Mouse (Mus musculus) stomach, embryonic 16.5 days (tissue): ENCODE data around the gene Aunip. TPM values are rescaled to one million over a fixed set of nuclear protein-coding genes. Genes with fewer than 3 reads are reported as not detected.

ENCODE experiments used
- ATAC-seq: fragments of 200-750 bp; cut with Nextera tagmentation; 2 replicates; pipeline ENCODE4 v1.8.0; 2017; ENCODE audit warnings: moderate number of reproducible peaks, moderate TSS enrichment; ENCODE audit not compliant: insufficient read depth, low FRiP score
- H3K27ac ChIP-seq: fragments of 300-500 bp; sonication (generic); 2 replicates; pipeline ENCODE4 v1.5.1; 2014; ENCODE audit warnings: low read length
- H3K27me3 ChIP-seq: fragments of 300-500 bp; sonication (generic); 2 replicates; pipeline ENCODE4 v1.6.1; 2014; ENCODE audit warnings: low read length, control low read depth, mixed read lengths; ENCODE audit not compliant: control insufficient read depth, insufficient read depth
- H3K36me3 ChIP-seq: fragments of 300-500 bp; sonication (generic); 2 replicates; pipeline ENCODE4 v1.6.1; 2014; ENCODE audit warnings: low read length; ENCODE audit not compliant: control insufficient read depth, insufficient read depth
- H3K4me1 ChIP-seq: fragments of 300-500 bp; sonication (generic); 2 replicates; pipeline ENCODE4 v1.6.1; 2014; ENCODE audit warnings: low read length, control low read depth, mixed read lengths; ENCODE audit not compliant: control insufficient read depth, insufficient read depth
- H3K4me2 ChIP-seq: fragments of 300-500 bp; sonication (generic); 2 replicates; pipeline ENCODE4 v1.6.1; 2014; ENCODE audit warnings: low read depth, low read length, mixed read lengths
- H3K4me3 ChIP-seq: fragments of 300-500 bp; sonication (generic); replicated peaks from 2 replicates; pipeline ENCODE4 v1.5.1; 2014; ENCODE audit warnings: mild to moderate bottlenecking, low read length
- H3K9ac ChIP-seq: fragments of 300-500 bp; sonication (generic); 2 replicates; pipeline ENCODE4 v1.6.1; 2014; ENCODE audit warnings: low read length
- H3K9me3 ChIP-seq: fragments of 300-500 bp; sonication (generic); replicated peaks from 2 replicates; pipeline ENCODE4 v1.6.1; 2016; ENCODE audit warnings: low read length, control low read depth; ENCODE audit not compliant: control insufficient read depth
- WGBS: fragments of 180-500 bp; shearing (Covaris S2); extraction: QIAGEN DNeasy Blood & Tissue Kit; methylation state at CpG from one replicate; pipeline ENCODE4 v1.1.7; 2014; 5-methylcytosine and 5-hydroxymethylcytosine counted together
- polyA plus RNA-seq: library from polyadenylated mRNA; unstranded; fragments of >200 nt; fragmentation: Nextera tagmentation; extraction: Ambion mirVana; gene quantifications from 2 replicates; pipeline ENCODE4 v1.2.1, GENCODE M21; 2015

Gene Aunip
- polyA plus RNA-seq, 1 experiment from 2014 or later: 11.8 TPM

DNA sequence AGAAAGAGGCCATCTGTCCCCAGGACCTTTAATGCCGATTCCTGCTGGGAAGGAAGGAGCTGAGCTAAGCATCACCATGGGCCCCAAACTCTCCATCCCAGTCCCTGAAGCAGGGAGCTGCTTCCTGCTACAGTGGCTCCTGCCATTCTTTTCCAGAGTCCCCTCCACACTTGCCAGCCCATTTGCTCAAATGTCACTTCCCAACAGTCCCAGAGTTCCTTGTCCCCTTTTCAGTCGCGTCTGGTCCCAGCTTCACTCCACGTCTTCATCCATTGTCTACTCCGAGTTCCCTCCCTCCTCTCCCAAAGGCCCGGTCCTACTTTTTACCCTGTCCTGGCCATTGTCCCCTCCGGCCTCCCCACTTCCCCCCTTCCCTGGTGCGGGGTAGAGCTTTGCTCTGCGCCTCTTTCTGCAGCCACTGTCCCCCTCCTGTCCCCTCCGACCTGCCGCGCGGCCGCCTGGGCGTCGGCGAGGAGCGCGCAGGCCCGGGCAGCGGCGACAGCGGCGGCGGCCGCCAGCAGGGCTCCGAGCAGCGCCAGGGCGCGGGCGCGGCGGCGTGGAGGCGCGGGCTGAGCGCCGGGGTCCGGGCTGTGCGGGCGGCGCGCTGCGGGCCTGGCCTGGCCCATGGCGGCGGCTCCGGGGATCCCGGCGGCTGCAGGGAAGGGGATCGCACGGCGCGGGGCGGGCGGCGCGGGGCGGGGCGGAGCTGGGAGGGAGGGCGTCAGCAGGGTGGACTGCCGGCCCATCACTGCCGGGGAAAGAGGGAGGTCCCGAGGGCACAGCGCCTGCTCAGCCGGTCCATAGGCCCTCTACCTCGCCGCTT is 40.9 kb downstream of the Aunip start, which contains the start of gene Selenon:
Selenon (minus strand) TSS at position 673 of the 823 bp plus-strand sequence.
- peaks cover 11% of the 10 kb centered on the region for H3K9me3 ChIP-seq
- under 1% methylated on average over 62 of the region's 67 CpGs for WGBS
- ATAC-seq: peak; percentile 89

DNA sequence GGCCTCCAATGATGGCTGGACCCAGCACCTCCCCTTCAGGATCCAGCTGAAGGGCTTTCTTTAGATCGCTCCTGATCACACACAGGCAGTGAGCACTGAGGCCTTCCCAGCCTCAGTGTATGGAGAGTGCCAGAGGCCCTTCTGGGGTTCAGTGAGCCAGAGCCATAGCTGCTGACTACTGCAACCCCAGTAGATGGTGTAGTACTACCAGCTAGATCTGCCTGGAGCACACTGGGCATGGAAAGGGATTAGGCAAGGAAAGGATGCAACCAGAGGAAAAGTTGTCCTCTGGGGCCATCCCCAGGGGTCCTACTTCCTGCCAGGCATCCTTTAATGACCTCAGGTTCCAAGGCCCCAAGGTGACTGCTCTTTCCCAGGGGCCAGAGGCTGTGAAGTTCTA is 42.8 kb downstream of the Aunip start:
- ATAC-seq: no peak
- H3K4me2 ChIP-seq: no peak overlapping the region
- WGBS: 89% methylated on average over 1 of the region's 1 CpGs
- H3K9ac ChIP-seq: no peak overlapping the region
- peaks cover 10% of the 10 kb centered on the region for H3K36me3 ChIP-seq
- H3K4me1 ChIP-seq: peaks cover 12% of the 10 kb centered on the region
- no peaks in the 10 kb centered on the region for H3K27me3 ChIP-seq
- peaks cover 11% of the 10 kb centered on the region for H3K9me3 ChIP-seq
- H3K4me3 ChIP-seq: no peak overlapping the region
- no peak overlapping the region for H3K27ac ChIP-seq

More for the DNA sequence above, 40.9 kb downstream of the Aunip start, which contains the start of gene Selenon:
- Histone ChIP-seq H3K4me2 (peak within 1 kb of the TSS; percentile 84), H3K36me3 (peaks cover 10% of the 10 kb centered on the region), H3K4me3 (peak within 1 kb of the TSS; percentile 85), H3K27ac (peak within 1 kb of the TSS; percentile 83), H3K4me1 (peaks cover 25% of the 10 kb centered on the region), H3K27me3 (no peaks in the 10 kb centered on the region), H3K9ac (peak within 1 kb of the TSS; percentile 98)

DNA sequence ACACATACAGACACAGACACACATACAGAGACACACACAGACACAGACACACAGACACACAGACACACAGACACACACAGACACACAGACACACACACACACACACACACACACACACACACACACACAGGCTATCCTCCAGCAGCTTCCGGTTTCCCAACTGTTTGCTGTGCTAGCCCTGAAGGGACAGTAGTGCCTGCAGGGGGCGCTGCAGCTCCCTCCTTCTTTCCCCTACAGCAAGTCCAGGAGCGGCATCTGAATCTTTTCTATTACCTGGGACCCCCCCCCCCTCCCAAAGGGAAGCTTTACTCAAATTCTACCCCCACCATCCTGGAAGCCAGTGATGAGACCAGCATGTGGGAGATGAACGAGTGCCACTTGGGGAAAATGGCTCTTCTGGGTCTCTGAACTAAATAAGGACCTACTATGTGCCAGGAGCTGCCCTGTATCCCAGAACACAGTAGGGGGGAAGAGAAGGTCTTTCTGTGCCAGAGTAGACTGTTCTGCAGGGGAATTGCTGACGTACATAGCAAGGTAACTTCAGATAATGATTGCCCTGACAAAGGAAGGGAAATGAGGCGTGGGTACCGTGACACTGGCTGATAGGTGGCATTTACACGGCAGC is 45.3 kb downstream of the Aunip start:
- Histone ChIP-seq H3K9me3 (no peaks in the 10 kb centered on the region), H3K4me1 (peaks cover 9% of the 10 kb centered on the region), H3K36me3 (no peaks in the 10 kb centered on the region), H3K27me3 (no peaks in the 10 kb centered on the region), H3K4me2 (no peak overlapping the region), H3K9ac (no peak overlapping the region), H3K27ac (no peak overlapping the region), H3K4me3 (no peak overlapping the region)
- no peak for ATAC-seq
- WGBS: 63% methylated on average over 8 of the region's 8 CpGs

DNA sequence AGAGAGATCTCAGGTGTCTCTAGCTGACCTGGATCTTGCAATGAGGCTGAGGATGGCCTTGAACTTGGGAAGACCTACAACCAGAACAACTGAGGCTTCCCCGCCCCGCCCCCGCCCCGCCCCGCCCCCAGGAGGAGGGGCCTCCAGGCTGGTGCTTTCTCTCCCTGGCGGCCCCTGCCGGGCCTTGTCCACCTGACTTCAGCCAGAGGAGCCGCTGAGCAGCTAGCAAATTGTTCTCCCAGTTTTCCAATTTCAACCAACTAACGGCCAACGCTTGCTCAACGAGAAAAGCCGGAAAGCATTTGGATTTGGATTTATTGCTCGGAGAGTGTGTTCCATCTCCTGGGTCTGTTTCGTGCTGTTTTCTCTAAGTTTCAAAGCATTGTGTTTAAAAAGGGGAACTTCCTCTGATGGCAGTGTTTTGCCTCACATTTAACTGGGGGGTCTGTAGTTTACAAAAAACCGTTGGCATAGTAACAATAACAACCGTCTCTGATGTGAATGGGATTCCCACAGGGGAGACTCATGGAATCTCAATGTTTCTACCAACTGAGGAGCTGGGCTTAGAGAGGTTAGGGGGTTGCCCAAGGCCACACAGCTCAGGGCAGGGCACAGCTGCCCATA is 46.9 kb downstream of the Aunip start:
- no peak for ATAC-seq
- Histone ChIP-seq H3K36me3 (no peaks in the 10 kb centered on the region), H3K9me3 (no peaks in the 10 kb centered on the region), H3K4me3 (no peak overlapping the region), H3K27ac (no peak overlapping the region), H3K4me1 (no peaks in the 10 kb centered on the region; the same call in 1 of the 2 replicates), H3K27me3 (no peaks in the 10 kb centered on the region), H3K4me2 (no peak overlapping the region), H3K9ac (no peak overlapping the region)
- 15% methylated on average over 16 of the region's 16 CpGs for WGBS

DNA sequence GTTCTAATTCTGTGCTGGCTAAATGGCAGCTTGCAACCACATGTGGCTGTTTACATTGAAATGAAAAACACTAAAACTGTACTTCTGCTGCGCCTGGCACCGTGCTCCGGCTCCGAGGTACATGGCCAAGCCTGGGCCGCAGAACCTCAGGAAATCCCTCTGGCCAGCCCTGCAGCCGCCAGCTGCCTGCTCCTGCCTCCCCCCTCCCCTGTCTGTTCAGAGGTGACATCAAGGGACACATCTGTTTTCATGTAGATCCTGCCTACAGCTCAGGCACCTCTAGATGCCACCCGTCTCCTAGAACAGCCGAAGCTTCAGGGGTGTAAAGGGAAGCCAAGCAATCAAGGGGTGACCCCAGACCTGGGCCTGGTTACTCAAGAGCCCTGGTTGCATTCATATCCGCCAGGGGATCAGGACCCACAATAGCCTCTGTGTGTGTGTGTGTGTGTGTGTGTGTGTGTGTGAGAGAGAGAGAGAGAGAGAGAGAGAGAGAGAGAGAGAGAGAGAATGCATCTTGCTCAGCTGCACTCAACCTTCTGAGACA is 47.8 kb downstream of the Aunip start:
- H3K4me2 ChIP-seq: no peak overlapping the region
- no peaks in the 10 kb centered on the region for H3K27me3 ChIP-seq
- H3K36me3 ChIP-seq: no peaks in the 10 kb centered on the region
- no peak; the same call in 1 of the 2 replicates for ATAC-seq
- H3K27ac ChIP-seq: no peak overlapping the region
- H3K4me1 ChIP-seq: no peaks in the 10 kb centered on the region; the same call in 1 of the 2 replicates
- WGBS: 59% methylated on average over 9 of the region's 9 CpGs
- H3K9ac ChIP-seq: no peak overlapping the region
- no peaks in the 10 kb centered on the region for H3K9me3 ChIP-seq
- H3K4me3 ChIP-seq: no peak overlapping the region

DNA sequence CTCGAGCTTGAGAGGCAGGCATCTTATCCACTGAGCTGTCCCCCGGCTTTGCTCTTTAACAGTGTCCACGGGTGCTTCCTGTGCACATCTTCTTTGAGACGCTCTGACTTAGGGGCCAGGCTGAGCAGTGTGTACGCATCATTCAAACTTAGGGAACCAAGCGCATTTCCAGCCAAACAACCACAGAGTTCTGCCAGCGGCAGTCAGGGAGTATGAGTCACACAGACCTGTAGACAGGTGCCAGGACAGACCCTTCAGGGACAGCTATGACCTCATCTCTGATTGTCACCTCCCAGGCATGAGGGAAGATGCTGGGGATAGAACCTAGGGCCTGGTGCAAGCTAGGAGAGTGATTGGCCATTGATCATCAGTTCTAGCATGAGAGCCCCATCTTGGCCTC is 48.4 kb downstream of the Aunip start:
- Histone ChIP-seq H3K4me1 (no peaks in the 10 kb centered on the region; the same call in 1 of the 2 replicates), H3K9ac (no peak overlapping the region), H3K27ac (no peak overlapping the region), H3K4me2 (no peak overlapping the region), H3K36me3 (no peaks in the 10 kb centered on the region), H3K27me3 (no peaks in the 10 kb centered on the region), H3K9me3 (no peaks in the 10 kb centered on the region), H3K4me3 (no peak overlapping the region)
- 70% methylated on average over 7 of the region's 7 CpGs for WGBS
- ATAC-seq: no peak

DNA sequence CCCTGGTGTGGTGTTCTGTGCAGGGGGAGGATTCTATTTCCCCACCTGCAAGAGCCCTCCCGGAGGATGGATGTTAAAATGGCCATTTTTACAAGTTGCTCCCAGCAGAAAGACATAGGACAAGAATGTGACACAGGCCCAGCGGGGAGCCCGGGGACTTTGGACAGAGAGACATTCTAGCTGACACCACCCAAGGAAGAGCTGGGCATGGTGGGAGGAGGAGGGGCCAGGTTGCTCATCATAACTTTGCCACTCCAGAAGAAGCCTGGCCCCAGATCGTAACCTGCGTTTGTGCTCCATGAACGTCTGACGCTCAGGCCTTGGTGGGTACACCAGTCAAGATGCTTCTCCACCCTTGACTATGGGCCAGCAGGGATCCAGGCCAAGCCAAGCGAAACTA is 49.9 kb downstream of the Aunip start:
- Histone ChIP-seq H3K4me2 (no peak overlapping the region), H3K27me3 (no peaks in the 10 kb centered on the region), H3K9ac (no peak overlapping the region), H3K9me3 (no peaks in the 10 kb centered on the region), H3K36me3 (0 out of 2 replicates have a peak, but pooled peaks cover 4% of the 10 kb centered on the region), H3K27ac (no peak overlapping the region), H3K4me1 (no peaks in the 10 kb centered on the region; the same call in 1 of the 2 replicates), H3K4me3 (no peak overlapping the region)
- WGBS: 92% methylated on average over 8 of the region's 8 CpGs
- no peak for ATAC-seq

DNA sequence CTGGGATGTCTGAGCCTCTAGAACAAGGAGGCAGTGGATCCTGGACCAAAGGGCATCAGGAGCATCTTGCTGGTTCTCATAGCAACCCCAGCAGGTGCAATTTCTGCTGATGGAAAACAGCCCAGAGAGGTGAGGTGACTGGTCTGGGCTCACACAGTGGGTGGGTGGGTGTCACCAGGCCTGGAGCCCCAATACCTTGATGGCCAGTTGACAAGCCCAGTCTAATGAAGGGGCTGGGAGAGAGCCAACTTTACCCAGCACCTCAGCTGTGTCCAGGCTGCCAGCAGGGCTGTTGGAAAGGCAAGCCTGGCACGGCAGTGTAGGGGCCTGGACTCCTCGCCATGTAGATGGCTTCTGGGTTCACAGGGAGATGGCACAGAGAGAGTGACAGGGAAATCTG is 51.2 kb downstream of the Aunip start:
- H3K4me2 ChIP-seq: no peak overlapping the region
- no peak overlapping the region for H3K4me3 ChIP-seq
- no peaks in the 10 kb centered on the region for H3K27me3 ChIP-seq
- no peak for ATAC-seq
- 0 out of 2 replicates have a peak, but pooled peaks cover 4% of the 10 kb centered on the region for H3K36me3 ChIP-seq
- 87% methylated on average over 2 of the region's 2 CpGs for whole genome bisulfite sequencing
- no peaks in the 10 kb centered on the region for H3K9me3 ChIP-seq
- H3K27ac ChIP-seq: no peak overlapping the region
- H3K4me1 ChIP-seq: no peaks in the 10 kb centered on the region; the same call in 1 of the 2 replicates
- H3K9ac ChIP-seq: no peak overlapping the region
